27 mouse cellular contexts compared by ENCODE assay signal in the genomic region with DNA sequence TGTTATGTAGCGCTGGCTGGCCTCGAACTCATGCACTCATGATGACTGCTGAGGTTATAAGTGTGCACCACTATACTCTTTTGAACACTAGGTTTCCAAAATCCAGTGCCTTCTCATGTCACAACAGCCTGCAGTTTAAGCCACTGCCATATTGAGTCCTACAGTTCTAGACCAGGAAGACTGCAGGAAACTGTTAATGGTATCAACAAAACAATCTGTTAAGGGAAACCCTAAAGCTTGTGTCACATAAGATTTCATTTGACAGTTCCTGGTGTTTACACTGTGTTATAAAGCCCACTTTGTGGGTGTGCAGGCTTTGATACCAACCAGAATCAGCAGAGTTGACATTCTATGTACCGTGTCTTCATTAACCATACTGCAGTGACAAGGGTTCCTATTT.
"Had no signal": no experiment of that assay in that cellular context is flagged by ENCODE, and none has a peak within 500 bp of the region (broad histone marks: within the 10 kb centered on the region; RNA-seq: fewer than 3 reads in every experiment).

No protein-coding gene starts in this region.

- H3K4me3 ChIP-seq: heart, adult 2 months; heart, embryonic 13.5 days; heart, embryonic 15.5 days; hindbrain, embryonic 10.5 days; hindbrain, embryonic 12.5 days; intestine, embryonic 15.5 days; layer of hippocampus, adult 2 months; left cerebral cortex, adult 2 months; limb, embryonic 12.5 days; liver, embryonic 12.5 days had no signal

- H3K27ac ChIP-seq: heart, adult 2 months; heart, embryonic 13.5 days; heart, embryonic 15.5 days; hindbrain, embryonic 10.5 days; hindbrain, embryonic 12.5 days; hindbrain, embryonic 14.5 days; intestine, embryonic 15.5 days; layer of hippocampus, adult 2 months; left cerebral cortex, adult 2 months; limb, embryonic 12.5 days; liver, embryonic 12.5 days; liver, embryonic 14.5 days had no signal

- DNase-seq: gastrocnemius, postnatal 14 days; gastrocnemius, postnatal 36 days; heart, adult 11 months; heart, adult 2 months; heart, postnatal 14 days; heart, postnatal 36 days; kidney, adult 18-20 months; kidney, adult 8-10 months; kidney, postnatal 10 days; kidney, postnatal 25 days; kidney, postnatal 4 days; left cerebral cortex, postnatal 4 days; liver had no signal

- ATAC-seq: hindbrain, embryonic 16.5 days; inflammation-experienced regulatory T-cells, adult 6 months; intestine, embryonic 15.5 days; intestine, postnatal 0 days; liver, embryonic 12.5 days had no signal
